ENCODE assay signal across 14 mouse cellular contexts in the genomic region with DNA sequence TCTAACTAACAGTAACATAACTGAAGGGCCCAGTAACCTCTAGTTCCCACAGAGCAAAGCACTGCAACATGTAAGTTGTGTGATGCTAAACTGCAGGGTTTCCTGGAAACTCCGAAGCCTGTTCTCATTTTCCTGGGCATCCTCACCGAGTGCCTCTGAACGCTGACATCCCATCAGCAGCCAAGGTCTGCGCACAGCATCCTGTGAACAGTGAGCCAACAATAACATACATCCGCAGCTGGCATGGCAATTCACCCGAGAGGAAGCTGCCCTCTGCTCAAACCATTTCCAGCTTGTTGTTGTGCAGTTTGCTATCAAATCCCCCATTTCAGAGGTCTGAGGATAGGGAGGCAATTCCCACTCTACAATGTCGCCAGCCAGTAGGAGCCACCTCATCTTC.
DNase-seq lines count a peak whose midpoint lies in the region; ATAC-seq and TF ChIP-seq lines count a peak whose summit lies in the region.
"Had no signal": no experiment of that assay in that cellular context is flagged by ENCODE, and none has a peak within 500 bp of the region (broad histone marks: within the 10 kb centered on the region; RNA-seq: fewer than 3 reads in every experiment).

No protein-coding gene starts in this region.

- no peak for TF ChIP-seq CTCF in lung, embryonic 14.5 days (IDR thresholded peaks at IDR 0.05; ENCODE audit: low read depth)

- H3K27me3 ChIP-seq in heart, embryonic 12.5 days (replicated peaks) = no peaks in the 10 kb centered on the region
- no peaks in the 10 kb centered on the region for H3K27me3 ChIP-seq in lung, embryonic 14.5 days (ENCODE audit: insufficient read depth, low read length)
- H3K27me3 ChIP-seq in liver, embryonic 12.5 days (replicated peaks) = no peaks in the 10 kb centered on the region
- H3K27me3 ChIP-seq: midbrain, embryonic 13.5 days; neural tube, embryonic 12.5 days had no signal

- no peak overlapping the region for H3K4me2 ChIP-seq in heart, embryonic 12.5 days
- no peak overlapping the region for H3K4me2 ChIP-seq in lung, embryonic 14.5 days
- no peak overlapping the region for H3K4me2 ChIP-seq in liver, embryonic 12.5 days
- H3K4me2 ChIP-seq: midbrain, embryonic 13.5 days; neural tube, embryonic 12.5 days had no signal

- no peak overlapping the region for H3K9ac ChIP-seq in heart, embryonic 12.5 days
- no peak overlapping the region for H3K9ac ChIP-seq in lung, embryonic 14.5 days
- H3K9ac ChIP-seq in liver, embryonic 12.5 days = no peak overlapping the region
- H3K9ac ChIP-seq: midbrain, embryonic 13.5 days; neural tube, embryonic 12.5 days had no signal

- 68% methylated on average over 7 of the region's 7 CpGs for WGBS in heart, embryonic 12.5 days
- WGBS in lung, embryonic 14.5 days = 74% methylated on average over 7 of the region's 7 CpGs
- WGBS in liver, embryonic 12.5 days (ENCODE audit: insufficient replicate concordance) = 78% methylated on average over 7 of the region's 7 CpGs

- H3K36me3 ChIP-seq in heart, embryonic 12.5 days = peaks cover 9% of the 10 kb centered on the region
- H3K36me3 ChIP-seq in lung, embryonic 14.5 days (ENCODE audit: insufficient read depth) = no peaks in the 10 kb centered on the region
- peaks cover 6% of the 10 kb centered on the region; the same call in 1 of the 2 replicates for H3K36me3 ChIP-seq in liver, embryonic 12.5 days
- H3K36me3 ChIP-seq: midbrain, embryonic 13.5 days; neural tube, embryonic 12.5 days had no signal

- no peak; the same call in 1 of the 2 replicates for ATAC-seq in heart, embryonic 12.5 days (ENCODE audit: insufficient number of reproducible peaks, low FRiP score)
- ATAC-seq in lung, embryonic 14.5 days (ENCODE audit: insufficient read depth) = no peak
- no peak for ATAC-seq in liver, embryonic 12.5 days
- ATAC-seq: hindbrain, embryonic 16.5 days; midbrain, embryonic 13.5 days had no signal

- no peak overlapping the region for H3K4me3 ChIP-seq in heart, embryonic 12.5 days
- no peak overlapping the region for H3K4me3 ChIP-seq in lung, embryonic 14.5 days (ENCODE audit: low read depth, low read length)
- no peak overlapping the region for H3K4me3 ChIP-seq in liver, embryonic 12.5 days
- H3K4me3 ChIP-seq: layer of hippocampus, adult 2 months; midbrain, embryonic 13.5 days; neural tube, embryonic 12.5 days had no signal

- peaks cover 14% of the 10 kb centered on the region for H3K4me1 ChIP-seq in heart, embryonic 12.5 days (replicated peaks)
- peaks cover 5% of the 10 kb centered on the region; the same call in 1 of the 2 replicates for H3K4me1 ChIP-seq in lung, embryonic 14.5 days (ENCODE audit: insufficient read depth)
- no peaks in the 10 kb centered on the region for H3K4me1 ChIP-seq in liver, embryonic 12.5 days

- H3K27ac ChIP-seq in heart, embryonic 12.5 days (ENCODE audit: poor library complexity, severe bottlenecking) = no peak overlapping the region
- peak overlapping the region; percentile 14; the same call in 1 of the 2 replicates for H3K27ac ChIP-seq in lung, embryonic 14.5 days (ENCODE audit: low read depth)
- no peak overlapping the region for H3K27ac ChIP-seq in liver, embryonic 12.5 days
- H3K27ac ChIP-seq: midbrain, embryonic 13.5 days; neural tube, embryonic 12.5 days had no signal

- H3K9me3 ChIP-seq in heart, embryonic 12.5 days (replicated peaks) = 0 out of 2 replicates have a peak, but pooled peaks cover 4% of the 10 kb centered on the region
- no peaks in the 10 kb centered on the region for H3K9me3 ChIP-seq in lung, embryonic 14.5 days (ENCODE audit: low read depth, low read length)
- H3K9me3 ChIP-seq in liver, embryonic 12.5 days (replicated peaks) = no peaks in the 10 kb centered on the region
- H3K9me3 ChIP-seq: neural tube, embryonic 12.5 days had no signal

- peak; percentile 16 to 48 for DNase-seq in adrenal gland, adult (ENCODE audit: inconsistent age in 2 of 2, low spot score in 1 of 2)
- DNase-seq in adrenal gland, adult 18-20 months (ENCODE audit: low spot score in 2 of 2) = no peak
- DNase-seq in heart, postnatal 4 days = peak; percentile 39
- peak; percentile 52 for DNase-seq in lung, embryonic 14.5 days
- DNase-seq in lung, postnatal 36 days = no peak
- peak; percentile 23 for DNase-seq in lung, postnatal 14 days
- DNase-seq: adrenal gland, postnatal 25 days; retina, postnatal 1 day had no signal

Comparison
In these comparisons a context has a peak if more than half of its experiments do, and no peak if none do; other contexts are left out.
1. DNase-seq: peak in adrenal gland, adult (2 of 2), heart, postnatal 4 days (single experiment), lung, embryonic 14.5 days (single experiment) and lung, postnatal 14 days (single experiment); none in adrenal gland, adult 18-20 months (0 of 2) and lung, postnatal 36 days (single experiment).